Mouse (Mus musculus): Measurements from ENCODE around the gene Pex11g.
A peak's percentile ranks its signal among the peaks of the same experiment; 100 is the strongest.

DNA sequence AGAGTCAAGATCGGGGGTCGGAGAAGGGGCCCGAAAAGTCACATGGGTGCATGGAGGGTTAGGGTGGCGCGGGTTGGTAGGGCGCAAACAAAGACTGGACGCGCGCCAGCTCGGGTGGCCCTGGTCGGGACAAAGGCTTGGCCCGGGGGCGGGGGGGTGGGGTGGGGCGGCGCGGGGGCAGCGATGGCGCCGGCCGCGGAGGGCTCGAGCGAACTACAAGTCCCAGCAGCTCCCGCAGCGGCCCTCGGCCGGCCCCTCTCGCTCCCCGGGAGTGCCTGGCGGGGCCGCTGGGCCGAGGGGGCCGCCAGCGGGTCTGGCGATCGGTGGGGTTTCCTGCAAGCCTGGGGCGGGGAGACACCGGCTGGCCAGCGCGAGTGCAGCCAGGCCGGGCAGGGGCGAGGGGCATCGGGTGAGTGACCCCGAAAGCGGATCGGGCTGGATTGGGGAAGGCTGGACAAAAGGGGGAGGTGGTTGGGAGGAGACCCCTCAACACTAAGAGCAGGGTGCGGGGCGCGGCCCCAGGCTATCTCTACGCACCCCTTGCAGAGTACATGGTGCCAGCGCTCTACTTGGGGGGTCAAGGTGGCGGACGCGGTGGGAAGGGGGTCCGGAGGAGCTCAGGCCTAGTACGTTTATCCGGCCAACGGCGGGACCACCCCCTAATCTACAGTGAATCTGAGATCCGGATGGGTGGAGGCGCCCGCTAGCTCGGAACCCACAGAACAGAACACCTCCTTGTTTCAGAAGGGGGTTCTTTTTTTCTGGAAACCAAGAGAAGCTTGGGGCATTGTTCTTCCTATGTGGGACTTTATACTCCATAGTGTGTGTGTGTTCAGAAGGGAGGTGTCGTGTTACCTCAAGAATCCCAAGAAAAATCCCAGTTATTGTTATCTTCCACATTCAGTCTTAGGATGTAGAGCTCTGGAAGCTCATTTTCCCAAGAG is 25.7 kb upstream of the Pex11g start, which contains the start of gene Zfp358:
- TF ChIP-seq CTCF (IDR thresholded peaks at IDR 0.05; ENCODE audit: extremely low read depth, insufficient read depth, low read length) (no peak), POLR2A (IDR thresholded peaks at IDR 0.05; ENCODE audit: extremely low read depth, insufficient read depth, low read length) (0 out of 2 replicates have a peak, but pooled peaks have one; percentile 13)
